Comparison of ENCODE assay signal across 9 mouse cellular contexts in genomic region chr12:80924205-80924604, GRCm38 (mm10). TPM values are rescaled to one million over a fixed set of nuclear protein-coding genes. Genes with fewer than 3 reads are reported as not detected.
DNase-seq lines count a peak whose midpoint lies in the region; ATAC-seq lines count a peak whose summit lies in the region.
"Had no signal": no experiment of that assay in that cellular context is flagged by ENCODE, and none has a peak within 500 bp of the region (broad histone marks: within the 10 kb centered on the region; RNA-seq: fewer than 3 reads in every experiment).

No protein-coding gene starts in this region.

- ATAC-seq in heart, embryonic 12.5 days (ENCODE audit: insufficient number of reproducible peaks, low FRiP score), result no peak
- ATAC-seq in lung, embryonic 15.5 days (ENCODE audit: borderline replicate concordance, extremely low read depth, low FRiP score, low TSS enrichment), result peak; percentile 76; the same call in 1 of the 2 replicates

- no peaks in the 10 kb centered on the region for H3K36me3 ChIP-seq in heart, embryonic 12.5 days
- H3K36me3 ChIP-seq in lung, embryonic 15.5 days, result no peaks in the 10 kb centered on the region

- no peak overlapping the region for H3K4me3 ChIP-seq in heart, embryonic 12.5 days
- H3K4me3 ChIP-seq in lung, embryonic 15.5 days, result no peak overlapping the region

- H3K27ac ChIP-seq in heart, embryonic 12.5 days (ENCODE audit: poor library complexity, severe bottlenecking), result no peak overlapping the region
- peak overlapping the region; percentile 64 for H3K27ac ChIP-seq in lung, embryonic 15.5 days

- WGBS in heart, embryonic 12.5 days, result 62% methylated on average over 3 of the region's 3 CpGs
- 39% methylated on average over 3 of the region's 3 CpGs for WGBS in lung, embryonic 15.5 days

- no peak overlapping the region for H3K4me2 ChIP-seq in heart, embryonic 12.5 days
- peak overlapping the region; percentile 13; the same call in 1 of the 2 replicates for H3K4me2 ChIP-seq in lung, embryonic 15.5 days

- peaks cover 22% of the 10 kb centered on the region for H3K4me1 ChIP-seq in heart, embryonic 12.5 days (replicated peaks)
- H3K4me1 ChIP-seq in lung, embryonic 15.5 days, result peaks cover 14% of the 10 kb centered on the region

- DNase-seq in heart, postnatal 10 days, result peak; percentile 21 to 40
- peak; percentile 56 to 67 for DNase-seq in right cerebral cortex, postnatal 10 days (ENCODE audit: low spot score in 2 of 2)
- DNase-seq in right cerebral cortex, postnatal 25 days, result no peak
- DNase-seq in urinary bladder, postnatal 25 days (ENCODE audit: low spot score), result peak; percentile 77
- no peak for DNase-seq in gastrocnemius, postnatal 10 days
- DNase-seq in MN1 (ENCODE audit: low spot score), result no peak

- H3K9ac ChIP-seq in heart, embryonic 12.5 days, result no peak overlapping the region
- H3K9ac ChIP-seq in lung, embryonic 15.5 days, result no peak overlapping the region

- 0 out of 2 replicates have a peak, but pooled peaks cover 4% of the 10 kb centered on the region for H3K27me3 ChIP-seq in heart, embryonic 12.5 days (replicated peaks)
- H3K27me3 ChIP-seq in lung, embryonic 15.5 days, result no peaks in the 10 kb centered on the region

- H3K9me3 ChIP-seq in heart, embryonic 12.5 days (replicated peaks), result no peaks in the 10 kb centered on the region
- H3K9me3 ChIP-seq in lung, embryonic 15.5 days, result no peaks in the 10 kb centered on the region

- intact Hi-C loops in heart, postnatal 10 days (cut with DNase I), result no loop called here

RNA-seq across cellular contexts. Expression of gene Srsf5, which starts 21.1 kb away (rescaled TPM):
- total RNA-seq in heart, postnatal 10 days (2021), result 100 to 1,000 TPM; 247 to 319 TPM
- polyA plus RNA-seq in heart, embryonic 12.5 days (2016; fragmentation: Nextera tagmentation; extraction: Ambion mirVana), result 439 and 445 TPM in 2 replicates
- 570 and 583 TPM in 2 replicates for polyA plus RNA-seq in lung, embryonic 15.5 days (2015; fragmentation: Nextera tagmentation; extraction: Ambion mirVana)
- total RNA-seq in gastrocnemius, postnatal 10 days (2021), result 100 to 1,000 TPM; 157 to 190 TPM

RNA-seq across cellular contexts. Expression of gene Slc10a1, which starts 44.3 kb away (rescaled TPM):
- not detected for total RNA-seq in heart, postnatal 10 days (2021)
- 0.53 and 0.64 TPM in 2 replicates for polyA plus RNA-seq in heart, embryonic 12.5 days (2016; fragmentation: Nextera tagmentation; extraction: Ambion mirVana)
- polyA plus RNA-seq in lung, embryonic 15.5 days (2015; fragmentation: Nextera tagmentation; extraction: Ambion mirVana), result 0.39 and 1.1 TPM in 2 replicates
- under 1 TPM in 1 of 2 experiments, not detected in 1; 0.41 TPM for total RNA-seq in gastrocnemius, postnatal 10 days (2021)
- total RNA-seq: layer of hippocampus, postnatal 10 days had no signal

Comparison
In these comparisons a context has a peak if more than half of its experiments do, and no peak if none do; other contexts are left out.
1. DNase-seq: peak in heart, postnatal 10 days (2 of 2), right cerebral cortex, postnatal 10 days (2 of 2) and urinary bladder, postnatal 25 days (single experiment); none in right cerebral cortex, postnatal 25 days (single experiment), gastrocnemius, postnatal 10 days (single experiment) and MN1 (single experiment).